Mouse (Mus musculus) spleen, adult 2 months (tissue): ENCODE results near the gene St6galnac4. TPM values are rescaled to one million over a fixed set of nuclear protein-coding genes. Genes with fewer than 3 reads are reported as not detected.

Experiments
- DNase-seq, 2 experiments: peaks; one replicate each; pipeline versions ENCODE4 v3.0.0 to v3.0.0-alpha.2; 2012 to 2021; ENCODE audit warnings: low spot score in 2 of 2, low read depth in 1 of 2
- H3K27ac ChIP-seq: fragments of 200-500 bp; 2 replicates; pipeline ENCODE4 v1.5.1; 2012; ENCODE audit warnings: low read length, inconsistent platforms; ENCODE audit not compliant: insufficient read depth
- H3K27me3 ChIP-seq: fragments of 200-500 bp; 2 replicates; pipeline ENCODE4 v1.6.1; 2012; ENCODE audit warnings: mild to moderate bottlenecking, moderate library complexity, low read length, inconsistent platforms; ENCODE audit not compliant: control insufficient read depth, insufficient read depth
- H3K36me3 ChIP-seq: fragments of 200-500 bp; 2 replicates; pipeline ENCODE4 v1.6.1; 2012; ENCODE audit warnings: mild to moderate bottlenecking, low read length, inconsistent platforms; ENCODE audit not compliant: control insufficient read depth, insufficient read depth
- H3K4me1 ChIP-seq: fragments of 200-500 bp; 2 replicates; pipeline ENCODE4 v1.6.1; 2011; ENCODE audit warnings: inconsistent platforms; ENCODE audit not compliant: control insufficient read depth, insufficient read depth, insufficient read length
- H3K4me3 ChIP-seq: fragments of 200-500 bp; 2 replicates; pipeline ENCODE4 v1.5.1; 2011; ENCODE audit warnings: mild to moderate bottlenecking, inconsistent platforms; ENCODE audit not compliant: insufficient read depth, insufficient read length; ENCODE audit errors: extremely low read depth
- CTCF ChIP-seq: fragments of 200-500 bp; IDR thresholded peaks from 2 replicates; pipeline ENCODE4 v1.5.1; 2011; ENCODE audit warnings: mild to moderate bottlenecking, inconsistent platforms; ENCODE audit not compliant: insufficient read depth, insufficient read length, insufficient replicate concordance; ENCODE audit errors: extremely low read depth
- POLR2A ChIP-seq: fragments of 200-500 bp; IDR thresholded peaks from 2 replicates; pipeline ENCODE4 v1.6.1; 2011; ENCODE audit warnings: low read depth, low read length, inconsistent platforms
- WGBS: fragments of 180-500 bp; shearing (Covaris S2); methylation state at CpG from one replicate; pipeline ENCODE4 v1.1.7; 2018; 5-methylcytosine and 5-hydroxymethylcytosine counted together
- polyA plus RNA-seq: library from polyadenylated mRNA; depleted of rRNA; stranded (reverse); fragments of >200 nt; gene quantifications from 2 replicates; pipeline ENCODE4 v1.2.3, GENCODE M21; 2012; rRNA removed

Gene St6galnac4
- polyA plus RNA-seq, 1 experiment, result 34.2 TPM

DNA sequence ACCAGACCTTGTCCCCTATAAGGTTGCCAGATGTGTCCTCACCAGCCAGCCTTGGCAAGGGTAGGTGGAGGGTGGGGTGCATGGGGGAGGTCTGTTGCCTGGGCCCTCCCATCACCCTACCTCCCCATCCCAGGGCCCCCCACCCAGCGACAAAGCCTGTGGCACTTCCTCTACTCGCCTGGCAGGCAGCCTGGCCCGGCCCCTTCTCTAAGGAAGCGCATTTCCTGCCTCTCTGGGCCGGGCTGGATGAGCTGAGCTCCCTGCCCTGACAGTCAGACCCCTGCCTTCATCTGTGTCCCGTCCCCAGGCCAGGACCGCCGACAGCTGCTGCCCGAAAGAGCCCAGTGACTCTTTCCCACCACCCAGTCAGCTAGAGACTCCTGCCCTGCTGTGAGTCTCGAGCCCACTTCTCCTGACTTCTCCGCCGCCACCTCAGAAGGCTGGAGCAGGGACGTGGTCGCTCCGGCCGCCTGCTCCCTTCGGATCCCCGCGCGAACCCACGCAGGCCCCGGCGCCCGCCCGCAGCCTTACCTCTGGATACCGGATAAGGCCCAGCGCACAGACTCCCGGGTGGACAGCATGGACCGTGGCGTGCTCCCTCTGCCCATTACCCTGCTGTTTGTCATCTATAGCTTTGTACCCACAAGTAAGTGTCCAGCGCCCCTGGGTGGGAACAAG lies 59.6 kb downstream of the St6galnac4 start, which contains the start of gene Eng:
Gene Eng, plus strand, starts transcription at position 217 of the 678 bp plus-strand sequence.
- Histone ChIP-seq H3K4me1 (peaks cover 7% of the 10 kb centered on the region; the same call in 1 of the 2 replicates), H3K4me3 (peak within 1 kb of the TSS; percentile 55), H3K27me3 (no peaks in the 10 kb centered on the region), H3K27ac (peak within 1 kb of the TSS; percentile 76), H3K36me3 (no peaks in the 10 kb centered on the region)
- WGBS, result 10% methylated on average over 31 of the region's 31 CpGs
- peak in 1 of 2 experiments; percentile 24 for DNase-seq
- TF ChIP-seq CTCF, result no peak
- TF ChIP-seq POLR2A, result no peak; the same call in 1 of the 2 replicates

DNA sequence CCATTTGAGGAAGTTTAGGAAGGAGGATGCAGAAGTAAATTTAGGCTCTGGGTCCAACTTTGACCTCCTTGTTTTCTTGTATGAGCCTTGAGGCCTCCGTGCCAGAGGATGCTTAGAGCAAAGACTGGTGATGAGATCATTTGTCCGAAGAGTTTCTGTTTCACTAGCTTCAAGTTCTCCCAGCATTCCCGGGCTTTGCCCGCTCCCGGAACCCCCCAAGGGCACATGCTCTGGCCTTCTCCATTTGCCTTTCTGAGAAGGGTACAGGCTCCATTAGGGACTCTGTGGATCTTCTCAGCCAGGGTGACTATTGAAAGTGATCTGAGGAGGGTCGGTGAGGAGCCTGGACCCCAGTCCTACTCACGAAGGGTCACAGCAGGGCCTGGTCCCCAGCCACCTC lies 60.5 kb downstream of the St6galnac4 start:
- Histone ChIP-seq H3K4me1 (peaks cover 7% of the 10 kb centered on the region; the same call in 1 of the 2 replicates), H3K4me3 (peak overlapping the region; percentile 55; the same call in 1 of the 2 replicates), H3K27ac (peak overlapping the region; percentile 76), H3K27me3 (no peaks in the 10 kb centered on the region), H3K36me3 (no peaks in the 10 kb centered on the region)
- TF ChIP-seq POLR2A (no peak), CTCF (no peak)
- DNase-seq, result no peak
- WGBS, result 27% methylated on average over 7 of the region's 7 CpGs

Other genes with a start within 250 kb of the St6galnac4 start
- gene Ciz1, start 234.8 kb upstream of the St6galnac4 start, polyA plus RNA-seq, result 252 and 324 TPM in 2 replicates
- 20.4 and 22.1 TPM in 2 replicates for gene Dnm1, start 233.8 kb upstream of the St6galnac4 start, polyA plus RNA-seq
- gene 1110008P14Rik, start 205.2 kb upstream of the St6galnac4 start, polyA plus RNA-seq, result 86.8 and 149 TPM in 2 replicates
- 52.9 and 70.2 TPM in 2 replicates for gene Lcn2, start 198.8 kb upstream of the St6galnac4 start, polyA plus RNA-seq
- gene Ptges2, start 191.2 kb upstream of the St6galnac4 start, polyA plus RNA-seq, result 10.0 and 12.2 TPM in 2 replicates
- 4.3 and 6.2 TPM in 2 replicates for gene Naif1, start 136.6 kb upstream of the St6galnac4 start, polyA plus RNA-seq
- 11.4 and 15.0 TPM in 2 replicates for gene Slc25a25, start 135.7 kb upstream of the St6galnac4 start, polyA plus RNA-seq
- gene Fam102a, start 51.8 kb upstream of the St6galnac4 start, polyA plus RNA-seq, result 37.5 and 40.8 TPM in 2 replicates
- gene Dpm2, start 16.2 kb upstream of the St6galnac4 start, polyA plus RNA-seq, result 85.8 and 96.9 TPM in 2 replicates
- gene Pip5kl1, start 12.3 kb upstream of the St6galnac4 start, polyA plus RNA-seq, result 0.06 and 0.40 TPM in 2 replicates
- gene 9430097D07Rik, start 11.4 kb upstream of the St6galnac4 start, polyA plus RNA-seq, result not detected in 2 replicates
- gene St6galnac6, start 12.6 kb downstream of the St6galnac4 start, polyA plus RNA-seq, result 22.3 and 32.4 TPM in 2 replicates
- gene Ak1, start 34.7 kb downstream of the St6galnac4 start, polyA plus RNA-seq, result 6.3 and 7.4 TPM in 2 replicates
- 132 and 168 TPM in 2 replicates for gene Eng, start 59.5 kb downstream of the St6galnac4 start, polyA plus RNA-seq
- 34.5 and 49.5 TPM in 2 replicates for gene Fpgs, start 117.0 kb downstream of the St6galnac4 start, polyA plus RNA-seq
- 125 and 154 TPM in 2 replicates for gene Cdk9, start 126.0 kb downstream of the St6galnac4 start, polyA plus RNA-seq
- gene Sh2d3c, start 134.0 kb downstream of the St6galnac4 start, polyA plus RNA-seq, result 136 and 175 TPM in 2 replicates
- 0.28 TPM in 1 of 2 replicates, not detected in the other for gene 6330409D20Rik, start 153.9 kb downstream of the St6galnac4 start, polyA plus RNA-seq
- gene Tor2a, start 170.1 kb downstream of the St6galnac4 start, polyA plus RNA-seq, result 46.5 and 81.1 TPM in 2 replicates
- 0.20 and 0.21 TPM in 2 replicates for gene Ttc16, start 188.5 kb downstream of the St6galnac4 start, polyA plus RNA-seq
- 5.1 and 10.2 TPM in 2 replicates for gene Ptrh1, start 188.7 kb downstream of the St6galnac4 start, polyA plus RNA-seq
- gene Cfap157, start 197.3 kb downstream of the St6galnac4 start, polyA plus RNA-seq, result not detected in 2 replicates